10 mouse cellular contexts compared by ENCODE assay signal in genomic region chr1:60404848-60405247, GRCm38 (mm10). TPM values are rescaled to one million over a fixed set of nuclear protein-coding genes. Genes with fewer than 3 reads are reported as not detected.
DNase-seq lines count a peak whose midpoint lies in the region; ATAC-seq and TF ChIP-seq lines count a peak whose summit lies in the region.
"Had no signal": no experiment of that assay in that cellular context is flagged by ENCODE, and none has a peak within 500 bp of the region (broad histone marks: within the 10 kb centered on the region; RNA-seq: fewer than 3 reads in every experiment).

No protein-coding gene starts in this region.

- H3K4me1 ChIP-seq in liver, postnatal 0 days (ENCODE audit: insufficient read depth) = no peaks in the 10 kb centered on the region; the same call in 1 of the 2 replicates
- no peaks in the 10 kb centered on the region for H3K4me1 ChIP-seq in liver, embryonic 11.5 days (replicated peaks; ENCODE audit: control insufficient read depth, insufficient read depth, low read length)

- no peak for TF ChIP-seq POLR2A in brain, embryonic 14.5 days (IDR thresholded peaks at IDR 0.05; ENCODE audit: borderline replicate concordance, extremely low read depth, insufficient read depth, insufficient read length, poor library complexity, severe bottlenecking)

- H3K9me3 ChIP-seq in liver, postnatal 0 days (ENCODE audit: low read length) = no peaks in the 10 kb centered on the region
- H3K9me3 ChIP-seq in liver, embryonic 11.5 days (ENCODE audit: control insufficient read depth, low read length) = no peaks in the 10 kb centered on the region
- H3K9me3 ChIP-seq: G1E had no signal

- H3K4me2 ChIP-seq in liver, postnatal 0 days (ENCODE audit: low read depth, low read length) = no peak overlapping the region
- H3K4me2 ChIP-seq in liver, embryonic 11.5 days = no peak overlapping the region

- no peak overlapping the region for H3K27ac ChIP-seq in liver, postnatal 0 days (ENCODE audit: low read depth)
- H3K27ac ChIP-seq in liver, embryonic 11.5 days (ENCODE audit: low read depth, low read length) = no peak overlapping the region

- H3K36me3 ChIP-seq in liver, postnatal 0 days (replicated peaks; ENCODE audit: insufficient read depth, low read length) = no peaks in the 10 kb centered on the region
- H3K36me3 ChIP-seq in liver, embryonic 11.5 days (ENCODE audit: control insufficient read depth, insufficient read depth, low read length) = no peaks in the 10 kb centered on the region
- H3K36me3 ChIP-seq: G1E had no signal

- H3K4me3 ChIP-seq in liver, postnatal 0 days (ENCODE audit: low read depth, low read length) = no peak overlapping the region
- no peak overlapping the region for H3K4me3 ChIP-seq in liver, embryonic 11.5 days (ENCODE audit: low read depth, low read length)

- no peak for ATAC-seq in liver, postnatal 0 days
- ATAC-seq in liver, embryonic 11.5 days (replicated peaks; ENCODE audit: low FRiP score) = no peak

- no peak for TF ChIP-seq EP300 in liver, postnatal 0 days (IDR thresholded peaks at IDR 0.05; ENCODE audit: low read depth)

- TF ChIP-seq CTCF in liver, postnatal 0 days (IDR thresholded peaks at IDR 0.05; ENCODE audit: low read depth) = 0 out of 2 replicates have a peak, but pooled peaks have one; percentile 18
- TF ChIP-seq CTCF in brain, embryonic 14.5 days (IDR thresholded peaks at IDR 0.05; ENCODE audit: borderline replicate concordance, extremely low read depth, insufficient read depth, insufficient read length) = peak; percentile 17; the same call in 1 of the 2 replicates

- no peak overlapping the region for H3K9ac ChIP-seq in liver, postnatal 0 days (replicated peaks)
- no peak overlapping the region for H3K9ac ChIP-seq in liver, embryonic 11.5 days (ENCODE audit: low read depth, low read length)

- 79% methylated on average over 1 of the region's 1 CpGs for WGBS in liver, postnatal 0 days (ENCODE audit: insufficient replicate concordance)
- WGBS in liver, embryonic 11.5 days = 94% methylated on average over 1 of the region's 1 CpGs

- peak; percentile 15 for DNase-seq in embryo, embryonic 11 days
- DNase-seq in embryo, embryonic 10 days (ENCODE audit: low spot score) = no peak
- no peak for DNase-seq in liver, postnatal 0 days
- no peak for DNase-seq in liver, embryonic 11.5 days (ENCODE audit: low spot score)
- DNase-seq in brain, embryonic 14.5 days (ENCODE audit: low read depth) = peak; percentile 45
- DNase-seq in skeletal muscle tissue, adult 2 months (ENCODE audit: low read depth, low spot score) = peak; percentile 16
- DNase-seq in layer of hippocampus, postnatal 25 days (ENCODE audit: extremely low spot score in 1 of 2, low spot score in 1 of 2) = no peak
- no peak for DNase-seq in left cerebral cortex, adult 9 months (ENCODE audit: low spot score in 2 of 2)
- DNase-seq: cerebellum, adult 11 months had no signal

- no peaks in the 10 kb centered on the region for H3K27me3 ChIP-seq in liver, postnatal 0 days (ENCODE audit: insufficient read depth, low read length)
- no peaks in the 10 kb centered on the region for H3K27me3 ChIP-seq in liver, embryonic 11.5 days (replicated peaks; ENCODE audit: control insufficient read depth, insufficient read depth, low read length)

RNA-seq across cellular contexts. Expression of gene Abi2, which starts 4.6 kb away (rescaled TPM):
- 2.0 and 2.6 TPM in 2 replicates for polyA plus RNA-seq in liver, postnatal 0 days (2015; fragmentation: Nextera tagmentation; extraction: Ambion mirVana)
- 20.2 and 21.5 TPM in 2 replicates for polyA plus RNA-seq in liver, embryonic 11.5 days (2014; fragmentation: Nextera tagmentation; extraction: Ambion mirVana)
- polyA plus RNA-seq in brain, embryonic 14.5 days (2012; rRNA removed) = 65.4 and 89.2 TPM in 2 replicates
- total RNA-seq in layer of hippocampus, postnatal 25 days (2021) = 100 to 1,000 TPM; 352 to 377 TPM

Comparison
In these comparisons a context has a peak if more than half of its experiments do, and no peak if none do; other contexts are left out.
1. DNase-seq: peak in embryo, embryonic 11 days (single experiment), brain, embryonic 14.5 days (single experiment) and skeletal muscle tissue, adult 2 months (single experiment); none in embryo, embryonic 10 days (single experiment), liver, postnatal 0 days (single experiment), liver, embryonic 11.5 days (single experiment), layer of hippocampus, postnatal 25 days (0 of 2) and left cerebral cortex, adult 9 months (0 of 2).